Mouse (Mus musculus) T-cell, adult 2 months (primary cell): ENCODE measurements around the gene Cdk6.
"Not testable (repeated sequence)": the region's sequence is repeated elsewhere in the genome, so short reads cannot be mapped to it uniquely, and the experiment has no call there.

ENCODE experiments used
- DNase-seq: peaks from one replicate; pipeline ENCODE4 v3.0.0; 2022; ENCODE audit warnings: low spot score

Gene Cdk6

GRCm38 (mm10) chr5:3434105-3434504, 92.8 kb downstream of the Cdk6 start:
- not testable (repeated sequence) for DNase-seq

- DNase-seq, result not testable (repeated sequence)
Observed at GRCm38 (mm10) chr5:3438453-3439003, 97.2 kb downstream of the Cdk6 start.

- DNase-seq, result not testable (repeated sequence)
Observed at GRCm38 (mm10) chr5:3439386-3439785, 98.1 kb downstream of the Cdk6 start.

- not testable (repeated sequence) for DNase-seq
Observed at GRCm38 (mm10) chr5:3442524-3442923, 101.2 kb downstream of the Cdk6 start.

GRCm38 (mm10) chr5:3451233-3451632, 109.9 kb downstream of the Cdk6 start:
- DNase-seq, result not testable (repeated sequence)

GRCm38 (mm10) chr5:3453946-3454345, 112.7 kb downstream of the Cdk6 start:
- not testable (repeated sequence) for DNase-seq

GRCm38 (mm10) chr5:3460907-3461306, 119.6 kb downstream of the Cdk6 start:
- DNase-seq, result peak; percentile 20

GRCm38 (mm10) chr5:3461401-3461800, 120.1 kb downstream of the Cdk6 start:
- DNase-seq, result no peak

GRCm38 (mm10) chr5:3462897-3463757, 121.8 kb downstream of the Cdk6 start:
- DNase-seq, result no peak

- no peak for DNase-seq
Observed at GRCm38 (mm10) chr5:3463758-3464157, 122.5 kb downstream of the Cdk6 start.

GRCm38 (mm10) chr5:3466069-3466877, 125.0 kb downstream of the Cdk6 start:
- no peak for DNase-seq

- no peak for DNase-seq
Observed at GRCm38 (mm10) chr5:3470866-3471265, 129.6 kb downstream of the Cdk6 start.

GRCm38 (mm10) chr5:3472311-3473156, 131.2 kb downstream of the Cdk6 start:
- DNase-seq, result no peak

GRCm38 (mm10) chr5:3477711-3478110, 136.4 kb downstream of the Cdk6 start:
- no peak for DNase-seq

GRCm38 (mm10) chr5:3478216-3478615, 136.9 kb downstream of the Cdk6 start:
- no peak for DNase-seq

- no peak for DNase-seq
Observed at GRCm38 (mm10) chr5:3479016-3479795, 137.9 kb downstream of the Cdk6 start.

- no peak for DNase-seq
Observed at GRCm38 (mm10) chr5:3480637-3481395, 139.5 kb downstream of the Cdk6 start.

- DNase-seq, result no peak
Observed at GRCm38 (mm10) chr5:3482474-3482873, 141.2 kb downstream of the Cdk6 start.

GRCm38 (mm10) chr5:3483054-3483722, 141.9 kb downstream of the Cdk6 start:
- DNase-seq, result no peak
